Mouse (Mus musculus) CD4-positive naive resting alpha-beta T cell, adult 76 days (primary cell): ENCODE measurements around the gene Olfr742. TPM values are rescaled to one million over a fixed set of nuclear protein-coding genes. Genes with fewer than 3 reads are reported as not detected.

Experiments used
- total RNA-seq: library from RNA; stranded (reverse); gene quantifications from one replicate; pipeline ENCODE4 v1.2.4, GENCODE M21; 2023

Gene Olfr742
- not detected for total RNA-seq

GRCm38 (mm10) chr14:50503300-50503699, at the start of gene Olfr742:
Gene Olfr742, plus strand, starts transcription at chr14:50503600.

GRCm38 (mm10) chr14:50472438-50472837, 31.0 kb upstream of the Olfr742 start, which contains the start of gene Olfr741:
Gene Olfr741, plus strand, starts transcription at chr14:50472738.

GRCm38 (mm10) chr14:50521539-50521938, 18.1 kb downstream of the Olfr742 start, which contains the start of gene Olfr743:
Gene Olfr743, plus strand, starts transcription at chr14:50521839.

Other genes starting within 250 kb of the Olfr742 start
- not detected for gene Olfr732, start 219.4 kb upstream of the Olfr742 start, total RNA-seq
- gene Olfr733, start 202.1 kb upstream of the Olfr742 start, total RNA-seq, result not detected
- gene Olfr734, start 176.8 kb upstream of the Olfr742 start, total RNA-seq, result not detected
- not detected for gene Olfr735, start 154.7 kb upstream of the Olfr742 start, total RNA-seq
- gene Tlr11, start 145.7 kb upstream of the Olfr742 start, total RNA-seq, result 0.23 TPM
- not detected for gene Olfr736, start 122.4 kb upstream of the Olfr742 start, total RNA-seq
- not detected for gene Olfr738, start 96.0 kb upstream of the Olfr742 start, total RNA-seq
- gene Olfr739, start 85.0 kb upstream of the Olfr742 start, total RNA-seq, result not detected
- not detected for gene Olfr740, start 58.1 kb upstream of the Olfr742 start, total RNA-seq
- not detected for gene Olfr741, start 30.9 kb upstream of the Olfr742 start, total RNA-seq
- gene Olfr743, start 18.2 kb downstream of the Olfr742 start, total RNA-seq, result not detected
- gene Olfr744, start 111.3 kb downstream of the Olfr742 start, total RNA-seq, result not detected
- gene Olfr745, start 135.8 kb downstream of the Olfr742 start, total RNA-seq, result not detected
- not detected for gene Olfr746, start 143.5 kb downstream of the Olfr742 start, total RNA-seq
- gene Olfr747, start 189.6 kb downstream of the Olfr742 start, total RNA-seq, result not detected
- gene Olfr748, start 203.8 kb downstream of the Olfr742 start, total RNA-seq, result not detected
- not detected for gene Olfr749, start 241.5 kb downstream of the Olfr742 start, total RNA-seq